8 mouse cellular contexts compared by ENCODE assay signal in the genomic region with DNA sequence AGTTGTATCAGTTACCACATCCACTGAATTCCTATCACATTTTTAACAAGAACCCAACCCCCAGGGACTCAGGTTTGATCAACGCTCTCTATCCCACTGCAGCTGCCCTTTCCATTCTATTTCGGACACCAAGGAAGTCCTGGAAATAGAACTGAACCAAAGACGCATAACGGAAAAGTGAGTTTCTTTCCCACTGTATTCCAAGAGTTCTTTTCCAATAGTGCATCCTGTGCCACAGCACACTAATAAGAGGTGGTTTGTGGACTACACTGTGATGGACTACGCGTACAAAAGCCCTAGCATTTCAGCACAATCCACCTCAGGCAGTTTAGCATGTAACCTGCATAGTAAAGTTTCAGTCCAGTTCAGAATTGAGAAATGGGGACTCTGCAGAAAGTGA. TPM values are rescaled to one million over a fixed set of nuclear protein-coding genes. Genes with fewer than 3 reads are reported as not detected.
DNase-seq lines count a peak whose midpoint lies in the region; ATAC-seq and TF ChIP-seq lines count a peak whose summit lies in the region.

No protein-coding gene starts in this region.

- H3K9ac ChIP-seq in forebrain, embryonic 13.5 days, result peak overlapping the region; percentile 96
- H3K9ac ChIP-seq in limb, embryonic 11.5 days (ENCODE audit: low read length), result peak overlapping the region; percentile 97; the same call in 1 of the 2 replicates
- H3K9ac ChIP-seq in neural tube, embryonic 15.5 days (replicated peaks), result peak overlapping the region; percentile 98

- H3K79me3 ChIP-seq in C2C12 (ENCODE audit: low read depth), result peaks cover 10% of the 10 kb centered on the region

- H3K79me2 ChIP-seq in C2C12 (ENCODE audit: control insufficient read depth, insufficient read depth), result peaks cover 37% of the 10 kb centered on the region

- H3K27ac ChIP-seq in forebrain, embryonic 13.5 days, result no peak overlapping the region
- H3K27ac ChIP-seq in limb, embryonic 11.5 days (replicated peaks; ENCODE audit: low read depth, low read length), result no peak overlapping the region
- peak overlapping the region; percentile 98 for H3K27ac ChIP-seq in neural tube, embryonic 15.5 days (replicated peaks)

- DNase-seq in adrenal gland, postnatal 14 days, result peak; percentile 12
- DNase-seq in adrenal gland, postnatal 36 days, result no peak
- DNase-seq in limb, embryonic 11.5 days (ENCODE audit: low spot score), result peak; percentile 25
- DNase-seq in cerebellum, adult 9-11 months, result no peak
- DNase-seq in layer of hippocampus, adult 9-11 months, result no peak

- peak overlapping the region; percentile 64 for H3K4me3 ChIP-seq in C2C12 (ENCODE audit: insufficient read depth, poor library complexity, severe bottlenecking)
- H3K4me3 ChIP-seq in forebrain, embryonic 13.5 days, result peak overlapping the region; percentile 79
- H3K4me3 ChIP-seq in limb, embryonic 11.5 days (ENCODE audit: low read depth, low read length), result peak overlapping the region; percentile 56
- peak overlapping the region; percentile 77 for H3K4me3 ChIP-seq in neural tube, embryonic 15.5 days (replicated peaks)

- H3K4me2 ChIP-seq in forebrain, embryonic 13.5 days, result peak overlapping the region; percentile 76
- H3K4me2 ChIP-seq in limb, embryonic 11.5 days (ENCODE audit: low read depth, severe bottlenecking), result peak overlapping the region; percentile 69
- H3K4me2 ChIP-seq in neural tube, embryonic 15.5 days, result peak overlapping the region; percentile 71

- ATAC-seq in forebrain, embryonic 13.5 days, result no peak
- no peak for ATAC-seq in limb, embryonic 11.5 days (ENCODE audit: insufficient number of reproducible peaks, low FRiP score, low TSS enrichment, low read depth)
- ATAC-seq in neural tube, embryonic 15.5 days (ENCODE audit: low FRiP score), result no peak

- H3ac ChIP-seq in C2C12 (ENCODE audit: control insufficient read depth, insufficient read length, low read depth), result peak overlapping the region; percentile 38

- no peaks in the 10 kb centered on the region for H3K9me3 ChIP-seq in forebrain, embryonic 13.5 days (replicated peaks)
- H3K9me3 ChIP-seq in limb, embryonic 11.5 days (ENCODE audit: control insufficient read depth, low read length), result no peaks in the 10 kb centered on the region
- H3K9me3 ChIP-seq in neural tube, embryonic 15.5 days (replicated peaks), result no peaks in the 10 kb centered on the region

- WGBS in forebrain, embryonic 13.5 days, result 64% methylated on average over 6 of the region's 6 CpGs
- 78% methylated on average over 6 of the region's 6 CpGs for WGBS in limb, embryonic 11.5 days
- WGBS in neural tube, embryonic 15.5 days, result 59% methylated on average over 6 of the region's 6 CpGs

- no peaks in the 10 kb centered on the region for H3K27me3 ChIP-seq in C2C12 (ENCODE audit: control insufficient read depth, insufficient read depth, insufficient read length)
- H3K27me3 ChIP-seq in forebrain, embryonic 13.5 days, result no peaks in the 10 kb centered on the region
- H3K27me3 ChIP-seq in limb, embryonic 11.5 days (ENCODE audit: control insufficient read depth, insufficient read depth, low read length), result no peaks in the 10 kb centered on the region
- no peaks in the 10 kb centered on the region for H3K27me3 ChIP-seq in neural tube, embryonic 15.5 days (replicated peaks)

- peaks cover 12% of the 10 kb centered on the region for H3K4me1 ChIP-seq in forebrain, embryonic 13.5 days
- no peaks in the 10 kb centered on the region for H3K4me1 ChIP-seq in limb, embryonic 11.5 days (ENCODE audit: control insufficient read depth, insufficient read depth, low read length)
- peaks cover 8% of the 10 kb centered on the region for H3K4me1 ChIP-seq in neural tube, embryonic 15.5 days

- TF ChIP-seq CTCF in C2C12 (IDR thresholded peaks at IDR 0.05; ENCODE audit: control insufficient read depth, insufficient read depth, insufficient read length), result no peak

- H3K36me3 ChIP-seq in C2C12 (ENCODE audit: control insufficient read depth, insufficient read depth), result no peaks in the 10 kb centered on the region
- H3K36me3 ChIP-seq in forebrain, embryonic 13.5 days (ENCODE audit: poor library complexity, severe bottlenecking), result no peaks in the 10 kb centered on the region
- no peaks in the 10 kb centered on the region for H3K36me3 ChIP-seq in limb, embryonic 11.5 days (ENCODE audit: control insufficient read depth, insufficient read depth, low read length)
- H3K36me3 ChIP-seq in neural tube, embryonic 15.5 days, result no peaks in the 10 kb centered on the region

TF ChIP-seq in C2C12, 6 proteins besides CTCF, POLR2A, EP300 and RAD21:
- TF ChIP-seq USF1 (IDR thresholded peaks at IDR 0.05; ENCODE audit: low read depth), result no peak
- no peak for TF ChIP-seq MAX (IDR thresholded peaks at IDR 0.05)
- TF ChIP-seq FOSL1 (IDR thresholded peaks at IDR 0.05; ENCODE audit: insufficient read depth, low read length, poor library complexity, severe bottlenecking), result no peak
- TF ChIP-seq MYOG (IDR thresholded peaks at IDR 0.05; ENCODE audit: control insufficient read depth, extremely low read depth, insufficient read length), result no peak
- no peak for TF ChIP-seq CEBPB (IDR thresholded peaks at IDR 0.05; ENCODE audit: low read depth)

RNA-seq across cellular contexts. Expression of gene Tbc1d5, which starts 1.2 kb away (rescaled TPM):
- 20.7 and 20.9 TPM in 2 replicates for total RNA-seq in adrenal gland, postnatal 14 days (2021)
- 10 to 100 TPM; 21.7 to 21.8 TPM for total RNA-seq in adrenal gland, postnatal 36 days (2021)
- 6.7 TPM for polyA plus RNA-seq in C2C12 (2012; fragmentation: generic; extraction: Trizol)
- polyA plus RNA-seq in forebrain, embryonic 13.5 days (2015; fragmentation: Nextera tagmentation; extraction: Ambion mirVana), result 6.8 and 6.9 TPM in 2 replicates
- 11.0 and 12.4 TPM in 2 replicates for polyA plus RNA-seq in limb, embryonic 11.5 days (2014; fragmentation: Nextera tagmentation; extraction: Ambion mirVana)
- 8.8 and 9.9 TPM in 2 replicates for polyA plus RNA-seq in neural tube, embryonic 15.5 days (2015; fragmentation: Nextera tagmentation; extraction: Ambion mirVana)

Comparison
In these comparisons a context has a peak if more than half of its experiments do, and no peak if none do; other contexts are left out.
1. DNase-seq: peak in adrenal gland, postnatal 14 days (single experiment) and limb, embryonic 11.5 days (single experiment); none in adrenal gland, postnatal 36 days (0 of 2), cerebellum, adult 9-11 months (single experiment) and layer of hippocampus, adult 9-11 months (single experiment).
2. Peak in every context shown above with its lines, with median percentiles within 50 percentile points of each other: H3K4me3 ChIP-seq, H3K4me2 ChIP-seq and H3K9ac ChIP-seq.